Mouse (Mus musculus) olfactory bulb, adult 2 months (tissue): ENCODE results near the gene Myocos. TPM values are rescaled to one million over a fixed set of nuclear protein-coding genes. Genes with fewer than 3 reads are reported as not detected.

Source experiments
- H3K27ac ChIP-seq: fragments of 200-500 bp; 2 replicates; pipeline ENCODE4 v1.5.1; 2012; ENCODE audit warnings: low read depth, low read length; ENCODE audit not compliant: insufficient read depth
- H3K4me1 ChIP-seq: fragments of 200-500 bp; 2 replicates; pipeline ENCODE4 v1.6.1; 2012; ENCODE audit warnings: low read length; ENCODE audit not compliant: control insufficient read depth, insufficient read depth
- H3K4me3 ChIP-seq: fragments of 200-500 bp; 2 replicates; pipeline ENCODE4 v1.5.1; 2012; ENCODE audit warnings: mild to moderate bottlenecking, low read depth, low read length, moderate library complexity; ENCODE audit not compliant: insufficient read depth
- CTCF ChIP-seq: fragments of 200-500 bp; IDR thresholded peaks from 2 replicates; pipeline ENCODE4 v1.5.1; 2012; ENCODE audit warnings: low read depth, mild to moderate bottlenecking, low read length, moderate library complexity; ENCODE audit not compliant: insufficient read depth
- POLR2A ChIP-seq: fragments of 200-500 bp; IDR thresholded peaks from 2 replicates; pipeline ENCODE4 v1.6.1; 2012; ENCODE audit warnings: mild to moderate bottlenecking, low read depth, low read length, moderate library complexity; ENCODE audit not compliant: insufficient read depth
- WGBS: fragments of 180-500 bp; shearing (Covaris S2); methylation state at CpG from one replicate; pipeline ENCODE4 v1.1.7; 2018; 5-methylcytosine and 5-hydroxymethylcytosine counted together
- polyA plus RNA-seq: library from polyadenylated mRNA; stranded (reverse); fragments of >200 nt; gene quantifications from 2 replicates; pipeline ENCODE4 v1.2.4, GENCODE M21; 2012; ENCODE audit warnings: low replicate concordance; ENCODE audit not compliant: missing spikeins, insufficient read depth, insufficient read length

The Myocos gene
- polyA plus RNA-seq, 1 experiment: not detected

GRCm38 (mm10) chr1:162597379-162598102, 60.5 kb downstream of the Myocos start:
- TF ChIP-seq POLR2A (no peak), CTCF (no peak)
- WGBS: 97% methylated on average over 3 of the region's 3 CpGs

More at GRCm38 (mm10) chr1:162597379-162598102, 60.5 kb downstream of the Myocos start:
- H3K4me1 ChIP-seq: no peaks in the 10 kb centered on the region
- H3K4me3 ChIP-seq: no peak overlapping the region
- H3K27ac ChIP-seq: no peak overlapping the region

Other genes starting within 250 kb of the Myocos start
- gene Dnm3, start 180.2 kb downstream of the Myocos start, polyA plus RNA-seq: not detected in 2 replicates
- gene Mettl13, start 109.7 kb downstream of the Myocos start, polyA plus RNA-seq: not detected in 2 replicates
- gene Vamp4, start 87.7 kb downstream of the Myocos start, polyA plus RNA-seq: not detected in 2 replicates
- gene Myoc, start 19.1 kb downstream of the Myocos start, polyA plus RNA-seq: not detected in 2 replicates
- 168 and 641 TPM in 2 replicates for gene Prrc2c, start 82.3 kb upstream of the Myocos start, polyA plus RNA-seq
- gene Fmo4, start 155.8 kb upstream of the Myocos start, polyA plus RNA-seq: not detected in 2 replicates
- gene Fmo1, start 208.4 kb upstream of the Myocos start, polyA plus RNA-seq: not detected in 2 replicates
- not detected in 2 replicates for gene Fmo2, start 240.5 kb upstream of the Myocos start, polyA plus RNA-seq